Mouse (Mus musculus) G1E (cell line): Measurements from ENCODE around the gene Rps11. TPM values are rescaled to one million over a fixed set of nuclear protein-coding genes. Genes with fewer than 3 reads are reported as not detected.

ENCODE experiments used
- ATAC-seq: 2 replicates; pipeline ENCODE4 v1.8.0; 2016; ENCODE audit warnings: mild to moderate bottlenecking; ENCODE audit not compliant: insufficient number of reproducible peaks, poor library complexity, low FRiP score, severe bottlenecking; ENCODE audit errors: extremely low read depth
- DNase-seq: peaks from one replicate; pipeline ENCODE4 v3.0.0; 2012; ENCODE audit warnings: low spot score
- H3K27me3 ChIP-seq: 2 replicates; pipeline ENCODE4 v1.6.1; 2012; ENCODE audit warnings: mild to moderate bottlenecking, low read length, inconsistent platforms; ENCODE audit not compliant: insufficient read depth
- H3K36me3 ChIP-seq: replicated peaks from 2 replicates; pipeline ENCODE3; 2012; ENCODE audit warnings: mild to moderate bottlenecking, inconsistent platforms
- H3K4me1 ChIP-seq: 2 replicates; pipeline ENCODE4 v1.6.1; 2012; ENCODE audit warnings: low read depth, low read length, inconsistent platforms, mixed read lengths; ENCODE audit not compliant: insufficient read depth
- H3K4me3 ChIP-seq: 2 replicates; pipeline ENCODE4 v1.5.1; 2012; ENCODE audit warnings: low read depth, mild to moderate bottlenecking, inconsistent platforms, low read length, moderate library complexity, mixed read lengths
- H3K9me3 ChIP-seq: replicated peaks from 2 replicates; pipeline ENCODE4 v1.6.1; 2012; ENCODE audit warnings: inconsistent platforms
- CTCF ChIP-seq: IDR thresholded peaks from 2 replicates; pipeline ENCODE4 v1.5.1; 2012; ENCODE audit warnings: low read depth, low read length, inconsistent platforms, mixed read lengths
- GATA1 ChIP-seq: IDR thresholded peaks from 2 replicates; pipeline ENCODE4 v1.6.1; 2012; ENCODE audit warnings: borderline replicate concordance, low read length, inconsistent platforms, mixed read lengths
- GATA2 ChIP-seq: IDR thresholded peaks from 2 replicates; pipeline ENCODE4 v1.6.1; 2012; ENCODE audit warnings: low read depth, low read length, inconsistent platforms, borderline replicate concordance
- POLR2AphosphoS5 ChIP-seq: IDR thresholded peaks from 2 replicates; pipeline ENCODE4 v1.6.1; 2012; ENCODE audit warnings: low read depth, low read length, inconsistent platforms; ENCODE audit not compliant: insufficient replicate concordance
- TAL1 ChIP-seq: conservative IDR thresholded peaks from 2 replicates; pipeline ENCODE4 v1.6.1; 2012; ENCODE audit warnings: low read depth, low read length, inconsistent platforms, mixed read lengths
- polyA plus RNA-seq: library from polyadenylated mRNA; stranded (reverse); fragments of >175 nt; gene quantifications from 2 replicates; pipeline ENCODE4 v1.2.3, GENCODE M21; 2012
- total RNA-seq, 2 experiments: library from RNA; stranded (forward) in 1 of 2; stranded (reverse) in 1 of 2; fragments of 200-1000 nt in 1 of 2; fragments of >200 nt in 1 of 2; fragmentation: Nextera tagmentation in 1 of 2; gene quantifications; 2 replicates each; pipeline ENCODE4 v1.2.3; 2014 to 2017

The Rps11 gene
- total and polyA plus RNA-seq, 3 experiments = 217 to 1,329 (median 916) TPM

GRCm38 (mm10) chr7:45077322-45077721 is 46.9 kb downstream of the Rps11 start:
- Histone ChIP-seq H3K36me3 (peaks cover 64% of the 10 kb centered on the region), H3K4me3 (no peak overlapping the region)
- no peak for DNase-seq

GRCm38 (mm10) chr7:45076501-45076900 is 47.7 kb downstream of the Rps11 start:
- DNase-seq (no peak), ATAC-seq (no peak)
- TF ChIP-seq TAL1 (no peak), CTCF (no peak), POLR2AphosphoS5 (no peak), GATA2 (no peak), GATA1 (no peak)
- Histone ChIP-seq H3K27me3 (no peaks in the 10 kb centered on the region), H3K4me3 (no peak overlapping the region), H3K9me3 (no peaks in the 10 kb centered on the region), H3K4me1 (peaks cover 34% of the 10 kb centered on the region), H3K36me3 (peaks cover 64% of the 10 kb centered on the region)

More at GRCm38 (mm10) chr7:45077322-45077721, 46.9 kb downstream of the Rps11 start:
- no peak for ATAC-seq
- peaks cover 36% of the 10 kb centered on the region for H3K4me1 ChIP-seq
- H3K27me3 ChIP-seq = no peaks in the 10 kb centered on the region
- no peak for TF ChIP-seq TAL1
- no peak for TF ChIP-seq GATA2
- no peak for TF ChIP-seq GATA1
- TF ChIP-seq CTCF = no peak
- no peak for TF ChIP-seq POLR2AphosphoS5
- H3K9me3 ChIP-seq = no peaks in the 10 kb centered on the region

DNA sequence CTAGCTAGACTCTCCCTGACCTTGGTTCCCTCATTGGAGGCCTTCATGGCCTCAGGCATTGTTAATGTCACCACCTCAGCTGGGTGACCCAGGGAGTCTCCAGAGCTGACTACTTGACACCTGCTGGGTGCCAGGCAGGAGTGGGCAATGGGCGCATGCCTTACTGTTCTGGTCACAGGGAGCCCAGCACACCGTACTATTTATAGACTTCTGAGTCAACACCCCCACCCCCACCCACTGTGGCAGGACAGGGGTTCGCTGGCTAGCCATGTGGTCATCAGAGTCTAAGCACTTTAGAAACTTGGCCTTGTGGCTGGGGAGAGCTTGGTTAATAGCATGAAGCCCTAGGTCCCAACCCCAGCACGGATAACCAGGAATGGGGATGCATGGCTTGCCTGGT is 48.8 kb downstream of the Rps11 start:
- no peak for DNase-seq
- H3K36me3 ChIP-seq = peaks cover 68% of the 10 kb centered on the region
- no peaks in the 10 kb centered on the region for H3K9me3 ChIP-seq
- peaks cover 29% of the 10 kb centered on the region for H3K4me1 ChIP-seq
- no peak overlapping the region for H3K4me3 ChIP-seq
- no peak for TF ChIP-seq GATA1
- TF ChIP-seq GATA2 = no peak
- TF ChIP-seq POLR2AphosphoS5 = no peak
- no peak for TF ChIP-seq CTCF
- TF ChIP-seq TAL1 = no peak
- H3K27me3 ChIP-seq = no peaks in the 10 kb centered on the region
- no peak for ATAC-seq

GRCm38 (mm10) chr7:45073949-45074348 is 50.3 kb downstream of the Rps11 start:
- peaks cover 30% of the 10 kb centered on the region for H3K4me1 ChIP-seq
- no peak overlapping the region for H3K4me3 ChIP-seq
- no peak for DNase-seq
- H3K36me3 ChIP-seq = peaks cover 80% of the 10 kb centered on the region
- no peaks in the 10 kb centered on the region for H3K9me3 ChIP-seq
- no peaks in the 10 kb centered on the region for H3K27me3 ChIP-seq
- TF ChIP-seq POLR2AphosphoS5 = no peak
- TF ChIP-seq GATA2 = no peak
- no peak for TF ChIP-seq GATA1
- no peak for TF ChIP-seq TAL1
- TF ChIP-seq CTCF = no peak
- no peak for ATAC-seq

DNA sequence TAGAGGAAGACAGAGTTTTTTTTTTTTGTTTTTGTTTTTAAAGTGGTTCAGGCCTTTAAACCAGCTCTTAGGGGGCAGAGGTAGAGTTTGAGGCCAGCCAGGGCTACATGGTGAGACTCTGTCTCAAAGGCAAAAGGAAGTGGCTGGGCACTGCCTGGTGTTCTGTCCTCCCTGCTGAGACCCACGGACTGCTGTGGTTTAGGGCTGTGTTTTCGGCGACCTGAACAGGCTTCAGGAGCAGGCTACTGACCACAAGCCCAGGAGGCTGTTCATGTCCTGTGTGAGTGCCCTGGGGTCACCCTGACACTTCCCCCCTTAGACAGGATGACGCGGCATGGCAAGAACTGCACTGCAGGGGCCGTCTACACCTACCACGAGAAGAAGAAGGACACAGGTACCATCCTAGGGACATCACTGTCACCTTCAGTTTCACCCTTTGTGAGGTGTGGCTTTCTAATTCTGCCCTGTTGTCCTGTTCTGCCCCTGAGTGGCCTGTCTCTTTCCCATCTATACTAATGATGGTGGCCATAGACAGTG is 51.0 kb downstream of the Rps11 start:
- TF ChIP-seq GATA1 (no peak), POLR2AphosphoS5 (no peak), CTCF (no peak), TAL1 (no peak), GATA2 (no peak)
- H3K36me3 ChIP-seq = peaks cover 80% of the 10 kb centered on the region
- no peak for DNase-seq
- peaks cover 29% of the 10 kb centered on the region for H3K4me1 ChIP-seq
- H3K9me3 ChIP-seq = no peaks in the 10 kb centered on the region
- no peak for ATAC-seq
- no peaks in the 10 kb centered on the region for H3K27me3 ChIP-seq
- no peak overlapping the region for H3K4me3 ChIP-seq

Other genes with a start within 250 kb of the Rps11 start
Only the 20 nearest of the 33 such genes appear.
- gene Scaf1, start 108.1 kb downstream of the Rps11 start, total RNA-seq (2014; fragmentation: Nextera tagmentation) = 66.0 and 111 TPM in 2 replicates
- gene Scaf1, start 108.1 kb downstream of the Rps11 start, total RNA-seq (2017) = 11.3 and 13.5 TPM in 2 replicates
- gene Scaf1, start 108.1 kb downstream of the Rps11 start, polyA plus RNA-seq = 203 and 244 TPM in 2 replicates
- 16.3 and 22.1 TPM in 2 replicates for gene Rras, start 106.5 kb downstream of the Rps11 start, total RNA-seq (2014; fragmentation: Nextera tagmentation)
- gene Rras, start 106.5 kb downstream of the Rps11 start, total RNA-seq (2017) = 3.1 and 3.2 TPM in 2 replicates
- gene Rras, start 106.5 kb downstream of the Rps11 start, polyA plus RNA-seq = 5.6 and 6.9 TPM in 2 replicates
- 36.7 and 42.4 TPM in 2 replicates for gene Prr12, start 71.6 kb downstream of the Rps11 start, total RNA-seq (2014; fragmentation: Nextera tagmentation)
- 1.6 and 2.0 TPM in 2 replicates for gene Prr12, start 71.6 kb downstream of the Rps11 start, total RNA-seq (2017)
- 91.6 and 98.4 TPM in 2 replicates for gene Prr12, start 71.6 kb downstream of the Rps11 start, polyA plus RNA-seq
- gene Nosip, start 62.0 kb downstream of the Rps11 start, total RNA-seq (2014; fragmentation: Nextera tagmentation) = 43.6 and 49.1 TPM in 2 replicates
- gene Nosip, start 62.0 kb downstream of the Rps11 start, total RNA-seq (2017) = 38.9 and 49.4 TPM in 2 replicates
- 104 and 110 TPM in 2 replicates for gene Nosip, start 62.0 kb downstream of the Rps11 start, polyA plus RNA-seq
- gene Prrg2, start 61.8 kb downstream of the Rps11 start, total RNA-seq (2014; fragmentation: Nextera tagmentation) = 11.5 and 17.8 TPM in 2 replicates
- 6.8 and 9.5 TPM in 2 replicates for gene Prrg2, start 61.8 kb downstream of the Rps11 start, total RNA-seq (2017)
- gene Prrg2, start 61.8 kb downstream of the Rps11 start, polyA plus RNA-seq = 34.7 and 38.8 TPM in 2 replicates
- 0.49 TPM in 1 of 2 replicates, not detected in the other for gene Rcn3, start 32.2 kb downstream of the Rps11 start, total RNA-seq (2014; fragmentation: Nextera tagmentation)
- not detected in 2 replicates for gene Rcn3, start 32.2 kb downstream of the Rps11 start, total RNA-seq (2017)
- 0.31 and 0.33 TPM in 2 replicates for gene Rcn3, start 32.2 kb downstream of the Rps11 start, polyA plus RNA-seq
- not detected in 2 replicates for gene Fcgrt, start 20.6 kb downstream of the Rps11 start, total RNA-seq (2014; fragmentation: Nextera tagmentation)
- not detected in 2 replicates for gene Fcgrt, start 20.6 kb downstream of the Rps11 start, total RNA-seq (2017)
- gene Fcgrt, start 20.6 kb downstream of the Rps11 start, polyA plus RNA-seq = not detected in 2 replicates
- gene Rpl13a, start 4.3 kb upstream of the Rps11 start, total RNA-seq (2014; fragmentation: Nextera tagmentation) = 1,386 and 1,478 TPM in 2 replicates
- 2,356 and 2,406 TPM in 2 replicates for gene Rpl13a, start 4.3 kb upstream of the Rps11 start, total RNA-seq (2017)
- 5,469 and 6,084 TPM in 2 replicates for gene Rpl13a, start 4.3 kb upstream of the Rps11 start, polyA plus RNA-seq
- gene Gm45713, start 11.8 kb upstream of the Rps11 start, total RNA-seq (2014; fragmentation: Nextera tagmentation) = not detected in 2 replicates
- gene Gm45713, start 11.8 kb upstream of the Rps11 start, total RNA-seq (2017) = 0.16 and 0.23 TPM in 2 replicates
- gene Gm45713, start 11.8 kb upstream of the Rps11 start, polyA plus RNA-seq = 1.0 and 1.3 TPM in 2 replicates
- 75.7 and 76.5 TPM in 2 replicates for gene Flt3l, start 12.0 kb upstream of the Rps11 start, total RNA-seq (2014; fragmentation: Nextera tagmentation)
- 41.0 and 48.6 TPM in 2 replicates for gene Flt3l, start 12.0 kb upstream of the Rps11 start, total RNA-seq (2017)
- 31.7 and 38.8 TPM in 2 replicates for gene Flt3l, start 12.0 kb upstream of the Rps11 start, polyA plus RNA-seq
- gene Pih1d1, start 29.9 kb upstream of the Rps11 start, total RNA-seq (2014; fragmentation: Nextera tagmentation) = 82.8 and 124 TPM in 2 replicates
- 60.9 and 68.4 TPM in 2 replicates for gene Pih1d1, start 29.9 kb upstream of the Rps11 start, total RNA-seq (2017)
- gene Pih1d1, start 29.9 kb upstream of the Rps11 start, polyA plus RNA-seq = 46.4 TPM in 2 replicates
- 19.6 and 26.3 TPM in 2 replicates for gene Aldh16a1, start 30.1 kb upstream of the Rps11 start, total RNA-seq (2014; fragmentation: Nextera tagmentation)
- gene Aldh16a1, start 30.1 kb upstream of the Rps11 start, total RNA-seq (2017) = 33.8 and 34.7 TPM in 2 replicates
- 110 and 133 TPM in 2 replicates for gene Aldh16a1, start 30.1 kb upstream of the Rps11 start, polyA plus RNA-seq
- gene Slc17a7, start 39.5 kb upstream of the Rps11 start, total RNA-seq (2014; fragmentation: Nextera tagmentation) = not detected in 2 replicates
- gene Slc17a7, start 39.5 kb upstream of the Rps11 start, total RNA-seq (2017) = 0.06 and 0.11 TPM in 2 replicates
- 0.02 and 0.08 TPM in 2 replicates for gene Slc17a7, start 39.5 kb upstream of the Rps11 start, polyA plus RNA-seq
- not detected in 2 replicates for gene Gfy, start 55.1 kb upstream of the Rps11 start, total RNA-seq (2014; fragmentation: Nextera tagmentation)
- gene Gfy, start 55.1 kb upstream of the Rps11 start, total RNA-seq (2017) = 0.05 and 0.06 TPM in 2 replicates
- gene Gfy, start 55.1 kb upstream of the Rps11 start, polyA plus RNA-seq = not detected in 2 replicates
- not detected in 2 replicates for gene Pth2, start 56.6 kb upstream of the Rps11 start, total RNA-seq (2014; fragmentation: Nextera tagmentation)
- gene Pth2, start 56.6 kb upstream of the Rps11 start, total RNA-seq (2017) = not detected in 2 replicates
- gene Pth2, start 56.6 kb upstream of the Rps11 start, polyA plus RNA-seq = not detected in 2 replicates
- gene Ccdc155, start 80.5 kb upstream of the Rps11 start, total RNA-seq (2014; fragmentation: Nextera tagmentation) = not detected in 2 replicates
- gene Ccdc155, start 80.5 kb upstream of the Rps11 start, total RNA-seq (2017) = not detected in 2 replicates
- not detected in 2 replicates for gene Ccdc155, start 80.5 kb upstream of the Rps11 start, polyA plus RNA-seq
- not detected in 2 replicates for gene Dkkl1, start 87.7 kb upstream of the Rps11 start, total RNA-seq (2014; fragmentation: Nextera tagmentation)
- 0.11 TPM in 1 of 2 replicates, not detected in the other for gene Dkkl1, start 87.7 kb upstream of the Rps11 start, total RNA-seq (2017)
- gene Dkkl1, start 87.7 kb upstream of the Rps11 start, polyA plus RNA-seq = not detected in 2 replicates
- not detected in 2 replicates for gene Tead2, start 91.3 kb upstream of the Rps11 start, total RNA-seq (2014; fragmentation: Nextera tagmentation)
- 0.38 TPM in 1 of 2 replicates, not detected in the other for gene Tead2, start 91.3 kb upstream of the Rps11 start, total RNA-seq (2017)
- not detected in 2 replicates for gene Tead2, start 91.3 kb upstream of the Rps11 start, polyA plus RNA-seq
- gene Cd37, start 114.7 kb upstream of the Rps11 start, total RNA-seq (2014; fragmentation: Nextera tagmentation) = 167 and 172 TPM in 2 replicates
- gene Cd37, start 114.7 kb upstream of the Rps11 start, total RNA-seq (2017) = 47.3 and 48.7 TPM in 2 replicates
- gene Cd37, start 114.7 kb upstream of the Rps11 start, polyA plus RNA-seq = 51.2 and 75.3 TPM in 2 replicates
- not detected in 2 replicates for gene Slc6a16, start 116.6 kb upstream of the Rps11 start, total RNA-seq (2014; fragmentation: Nextera tagmentation)
- 0.12 and 0.27 TPM in 2 replicates for gene Slc6a16, start 116.6 kb upstream of the Rps11 start, total RNA-seq (2017)
- not detected in 2 replicates for gene Slc6a16, start 116.6 kb upstream of the Rps11 start, polyA plus RNA-seq